Mouse (Mus musculus): ENCODE data around the gene Vopp1. TPM values are rescaled to one million over a fixed set of nuclear protein-coding genes. Genes with fewer than 3 reads are reported as not detected.

Gene Vopp1
- polyA plus RNA-seq, 1 experiment from 2014 or later: 23.5 TPM

DNA sequence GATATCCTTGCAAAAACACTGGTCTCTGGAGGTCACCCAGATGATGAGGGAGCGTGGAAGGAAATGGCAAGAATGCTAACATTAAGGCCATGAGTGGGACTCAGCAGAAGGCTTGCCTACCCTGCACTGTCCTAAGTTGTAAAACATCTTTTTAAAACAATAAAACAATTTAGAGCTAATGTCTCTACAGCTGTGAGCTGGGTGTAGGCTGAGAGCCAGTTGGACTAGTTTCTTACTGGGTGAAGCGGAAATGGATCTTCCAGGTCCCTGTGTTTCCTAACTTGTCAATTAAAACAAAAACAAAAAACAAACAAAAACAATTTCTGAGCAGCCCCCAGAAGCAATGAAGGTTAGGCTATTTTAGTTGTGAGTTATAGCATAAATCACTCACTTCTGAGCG, 131.8 kb downstream of the Vopp1 start:
- Histone ChIP-seq H3K27ac (ENCODE audit: low read depth, low read length) (no peak overlapping the region), H3K4me2 (replicated peaks; ENCODE audit: low read depth, low read length) (no peak overlapping the region), H3K9ac (ENCODE audit: low read depth, low read length) (no peak overlapping the region), H3K4me3 (ENCODE audit: low read length) (no peak overlapping the region), H3K9me3 (ENCODE audit: control insufficient read depth, low read length) (no peaks in the 10 kb centered on the region), H3K27me3 (ENCODE audit: control insufficient read depth, insufficient read depth, low read length) (no peaks in the 10 kb centered on the region), H3K36me3 (ENCODE audit: control insufficient read depth, insufficient read depth, low read length) (peaks cover 14% of the 10 kb centered on the region), H3K4me1 (ENCODE audit: control insufficient read depth, insufficient read depth, low read length) (no peaks in the 10 kb centered on the region)
- 75% methylated on average over 3 of the region's 3 CpGs for WGBS
- no peak for ATAC-seq (ENCODE audit: low FRiP score, low TSS enrichment)

DNA sequence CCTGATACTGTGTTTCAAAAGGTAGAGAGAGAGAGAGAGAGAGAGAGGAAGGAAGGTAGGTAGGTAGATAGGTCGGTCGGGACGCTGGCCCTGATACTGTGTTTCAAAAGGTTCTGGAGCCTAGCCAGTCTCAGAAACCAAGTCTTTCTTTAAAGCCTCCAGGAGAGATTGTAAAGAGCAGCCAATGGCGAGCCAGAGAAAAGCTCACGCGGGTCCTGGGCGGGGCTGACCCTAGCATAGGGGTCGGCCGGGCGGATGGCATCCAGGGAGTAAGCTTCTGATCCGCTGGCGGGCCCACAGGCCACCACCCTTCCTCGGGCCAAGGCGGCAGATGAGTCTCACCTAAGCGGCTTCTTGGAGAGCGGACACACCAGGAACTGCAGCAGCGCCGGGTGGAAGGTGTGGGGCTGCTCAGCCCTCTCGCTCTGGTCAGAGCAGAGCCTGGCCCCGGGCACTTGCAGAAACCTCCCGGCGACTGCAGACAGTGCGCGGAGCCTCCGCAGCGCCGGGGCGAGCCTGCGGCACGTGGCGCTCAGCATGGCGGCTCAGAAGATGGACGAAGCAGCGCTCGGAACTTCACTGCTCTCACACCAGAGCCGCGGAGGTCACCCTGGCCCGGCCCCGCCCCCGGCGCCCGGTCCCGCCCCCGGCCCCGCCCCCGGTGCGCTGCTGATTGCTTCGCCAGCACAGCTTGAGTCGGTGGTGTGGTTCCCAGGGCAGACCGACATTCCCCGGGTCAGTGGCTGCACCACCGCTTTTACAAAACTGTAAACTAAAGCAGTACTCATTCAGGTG, 133.3 kb downstream of the Vopp1 start, which contains the start of gene Pyurf:
Gene Pyurf (minus strand): TSS at position 612 of the 795 bp plus-strand sequence.
- ATAC-seq (ENCODE audit: low FRiP score, low TSS enrichment): peak; percentile 99
- no peaks in the 10 kb centered on the region for H3K27me3 ChIP-seq (ENCODE audit: control insufficient read depth, insufficient read depth, low read length)
- under 1% methylated on average over 50 of the region's 52 CpGs for WGBS
- H3K36me3 ChIP-seq (ENCODE audit: control insufficient read depth, insufficient read depth, low read length): peaks cover 14% of the 10 kb centered on the region
- H3K4me3 ChIP-seq (ENCODE audit: low read length): peak within 1 kb of the TSS; percentile 69
- H3K9me3 ChIP-seq (ENCODE audit: control insufficient read depth, low read length): no peaks in the 10 kb centered on the region
- peak within 1 kb of the TSS; percentile 76 for H3K9ac ChIP-seq (ENCODE audit: low read depth, low read length)
- H3K4me1 ChIP-seq (ENCODE audit: control insufficient read depth, insufficient read depth, low read length): no peaks in the 10 kb centered on the region
- peak within 1 kb of the TSS; percentile 93 for H3K27ac ChIP-seq (ENCODE audit: low read depth, low read length)
- peak within 1 kb of the TSS; percentile 69 for H3K4me2 ChIP-seq (replicated peaks; ENCODE audit: low read depth, low read length)

DNA sequence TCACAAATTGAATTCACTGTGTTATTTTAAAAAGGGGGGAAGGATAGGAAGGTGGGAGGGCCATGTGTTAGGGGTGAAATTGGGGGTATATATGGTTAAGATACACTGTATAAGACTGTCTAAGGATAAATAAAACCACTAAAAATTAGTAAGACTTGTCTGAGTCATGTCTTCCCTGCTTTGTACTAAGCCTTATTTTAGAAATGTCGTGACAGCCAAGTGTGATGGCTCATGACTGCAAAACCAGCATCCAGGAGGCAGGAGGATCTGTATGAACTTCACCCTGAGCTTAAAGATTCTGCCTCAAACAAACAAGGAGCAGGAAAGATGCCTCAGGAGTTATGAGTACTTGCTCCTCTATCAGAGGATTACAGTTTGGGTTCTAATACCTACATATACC, 140.8 kb downstream of the Vopp1 start:
- H3K27ac ChIP-seq (ENCODE audit: low read depth, low read length): no peak overlapping the region
- WGBS: 96% methylated on average over 1 of the region's 1 CpGs
- no peaks in the 10 kb centered on the region for H3K4me1 ChIP-seq (ENCODE audit: control insufficient read depth, insufficient read depth, low read length)
- no peak for ATAC-seq (ENCODE audit: low FRiP score, low TSS enrichment)
- no peaks in the 10 kb centered on the region for H3K27me3 ChIP-seq (ENCODE audit: control insufficient read depth, insufficient read depth, low read length)
- peaks cover 14% of the 10 kb centered on the region for H3K36me3 ChIP-seq (ENCODE audit: control insufficient read depth, insufficient read depth, low read length)
- H3K4me2 ChIP-seq (replicated peaks; ENCODE audit: low read depth, low read length): no peak overlapping the region
- no peak overlapping the region for H3K9ac ChIP-seq (ENCODE audit: low read depth, low read length)
- peaks cover 2% of the 10 kb centered on the region; the same call in 1 of the 2 replicates for H3K9me3 ChIP-seq (ENCODE audit: control insufficient read depth, low read length)
- no peak overlapping the region for H3K4me3 ChIP-seq (ENCODE audit: low read length)

Other genes with a start within 250 kb of the Vopp1 start
- gene Herc6, start 244.2 kb downstream of the Vopp1 start, polyA plus RNA-seq (2014; fragmentation: Nextera tagmentation; extraction: Ambion mirVana): 3.0 and 3.4 TPM in 2 replicates
- gene Pyurf, start 133.1 kb downstream of the Vopp1 start, polyA plus RNA-seq (2014; fragmentation: Nextera tagmentation; extraction: Ambion mirVana): 22.8 and 26.3 TPM in 2 replicates
- 24.3 and 37.7 TPM in 2 replicates for gene Lancl2, start 122.6 kb downstream of the Vopp1 start, polyA plus RNA-seq (2014; fragmentation: Nextera tagmentation; extraction: Ambion mirVana)
- 0.24 TPM in 1 of 2 replicates, not detected in the other for gene Vmn1r21, start 25.2 kb upstream of the Vopp1 start, polyA plus RNA-seq (2014; fragmentation: Nextera tagmentation; extraction: Ambion mirVana)
- not detected in 2 replicates for gene Vmn1r22, start 82.9 kb upstream of the Vopp1 start, polyA plus RNA-seq (2014; fragmentation: Nextera tagmentation; extraction: Ambion mirVana)
- gene Vmn1r23, start 101.7 kb upstream of the Vopp1 start, polyA plus RNA-seq (2014; fragmentation: Nextera tagmentation; extraction: Ambion mirVana): not detected in 2 replicates
- not detected in 2 replicates for gene Vmn1r24, start 136.3 kb upstream of the Vopp1 start, polyA plus RNA-seq (2014; fragmentation: Nextera tagmentation; extraction: Ambion mirVana)
- not detected in 2 replicates for gene Vmn1r25, start 155.7 kb upstream of the Vopp1 start, polyA plus RNA-seq (2014; fragmentation: Nextera tagmentation; extraction: Ambion mirVana)
- gene Vmn1r26, start 190.0 kb upstream of the Vopp1 start, polyA plus RNA-seq (2014; fragmentation: Nextera tagmentation; extraction: Ambion mirVana): not detected in 2 replicates

Data from kidney, embryonic 14.5 days (tissue).